Mouse (Mus musculus) kidney, postnatal 10 days (tissue): ENCODE data around the gene Wdr62.

Source experiments
- DNase-seq: peaks from one replicate; pipeline ENCODE4 v3.0.0; 2021; ENCODE audit warnings: mixed read lengths

Wdr62 gene

GRCm38 (mm10) chr7:30300914-30301313 lies 20.7 kb upstream of the Wdr62 start:
- peak; percentile 38 for DNase-seq

GRCm38 (mm10) chr7:30297266-30297665 lies 17.0 kb upstream of the Wdr62 start:
- DNase-seq: no peak

GRCm38 (mm10) chr7:30296816-30297215 lies 16.6 kb upstream of the Wdr62 start:
- DNase-seq: no peak

GRCm38 (mm10) chr7:30295103-30295502 lies 14.9 kb upstream of the Wdr62 start:
- peak; percentile 70 for DNase-seq

GRCm38 (mm10) chr7:30294296-30294695 lies 14.1 kb upstream of the Wdr62 start:
- DNase-seq: no peak

- no peak for DNase-seq
These were observed 13.6 kb upstream of the Wdr62 start for GRCm38 (mm10) chr7:30293795-30294194.

GRCm38 (mm10) chr7:30291215-30292131 lies 11.3 kb upstream of the Wdr62 start, which contains the start of gene Clip3:
TSS of gene Clip3 (plus strand) at chr7:30291728.
- peak; percentile 86 for DNase-seq

- no peak for DNase-seq
These were observed 9.6 kb upstream of the Wdr62 start for GRCm38 (mm10) chr7:30289714-30290399.

- DNase-seq: no peak
These were observed 9.0 kb upstream of the Wdr62 start for GRCm38 (mm10) chr7:30289071-30289713.

- DNase-seq: no peak
These were observed 7.8 kb upstream of the Wdr62 start for GRCm38 (mm10) chr7:30288046-30288445.

GRCm38 (mm10) chr7:30286701-30287410 lies 6.6 kb upstream of the Wdr62 start:
- DNase-seq: peak; percentile 58

GRCm38 (mm10) chr7:30282740-30283139 lies 2.5 kb upstream of the Wdr62 start:
- DNase-seq: no peak

GRCm38 (mm10) chr7:30281522-30281921 lies 1.3 kb upstream of the Wdr62 start:
- no peak for DNase-seq

- DNase-seq: peak; percentile 92
These were observed 485 bp upstream of the Wdr62 start for GRCm38 (mm10) chr7:30280670-30281138.

- no peak for DNase-seq
These were observed 683 bp downstream of the Wdr62 start for GRCm38 (mm10) chr7:30279536-30279935.

GRCm38 (mm10) chr7:30278911-30279310 lies 1.3 kb downstream of the Wdr62 start:
- no peak for DNase-seq

GRCm38 (mm10) chr7:30274383-30274782 lies 5.8 kb downstream of the Wdr62 start:
- DNase-seq: no peak

GRCm38 (mm10) chr7:30269641-30270040 lies 10.6 kb downstream of the Wdr62 start:
- DNase-seq: no peak

- no peak for DNase-seq
These were observed 13.4 kb downstream of the Wdr62 start for GRCm38 (mm10) chr7:30266780-30267179.

- DNase-seq: no peak
These were observed 14.3 kb downstream of the Wdr62 start for GRCm38 (mm10) chr7:30265935-30266334.

- no peak for DNase-seq
These were observed 14.7 kb downstream of the Wdr62 start for GRCm38 (mm10) chr7:30265531-30265930.

GRCm38 (mm10) chr7:30265041-30265440 lies 15.2 kb downstream of the Wdr62 start:
- DNase-seq: no peak
